Mouse (Mus musculus) intestine, embryonic 16.5 days (tissue): ENCODE measurements at regions not wholly inside any gene's neighbourhood (a gene's known extent, or its start where the extent isn't known, plus 50 kb on each side); places are given as distances from the start of the nearest gene placed in this dataset.

ENCODE experiments used
- ATAC-seq: fragments of 200-750 bp; cut with Nextera tagmentation; 2 replicates; pipeline ENCODE4 v1.8.0; 2017; ENCODE audit warnings: moderate TSS enrichment, moderate library complexity
- H3K27ac ChIP-seq: fragments of 300-500 bp; sonication (generic); 2 replicates; pipeline ENCODE4 v1.5.1; 2014; ENCODE audit warnings: mild to moderate bottlenecking, low read length
- H3K27me3 ChIP-seq: fragments of 300-500 bp; sonication (generic); replicated peaks from 2 replicates; pipeline ENCODE4 v1.6.1; 2014; ENCODE audit warnings: low read length, control low read depth, mixed read lengths; ENCODE audit not compliant: control insufficient read depth, insufficient read depth
- H3K36me3 ChIP-seq: fragments of 300-500 bp; sonication (generic); 2 replicates; pipeline ENCODE4 v1.6.1; 2014; ENCODE audit warnings: low read length, control low read depth; ENCODE audit not compliant: control insufficient read depth, insufficient read depth
- H3K4me1 ChIP-seq: fragments of 300-500 bp; sonication (generic); 2 replicates; pipeline ENCODE4 v1.6.1; 2014; ENCODE audit warnings: low read length, control low read depth, mixed read lengths; ENCODE audit not compliant: control insufficient read depth, insufficient read depth
- H3K4me2 ChIP-seq: fragments of 300-500 bp; sonication (generic); 2 replicates; pipeline ENCODE4 v1.6.1; 2014; ENCODE audit warnings: low read depth, low read length, control low read depth
- H3K4me3 ChIP-seq: fragments of 300-500 bp; sonication (generic); 2 replicates; pipeline ENCODE4 v1.5.1; 2014; ENCODE audit warnings: mild to moderate bottlenecking, low read length
- H3K9ac ChIP-seq: fragments of 300-500 bp; sonication (generic); 2 replicates; pipeline ENCODE4 v1.6.1; 2014; ENCODE audit warnings: low read depth, low read length
- H3K9me3 ChIP-seq: fragments of 300-500 bp; sonication (generic); 2 replicates; pipeline ENCODE4 v1.6.1; 2016; ENCODE audit warnings: low read length, control low read depth; ENCODE audit not compliant: control insufficient read depth
- WGBS: fragments of 180-500 bp; shearing (Covaris S2); extraction: QIAGEN DNeasy Blood & Tissue Kit; methylation state at CpG from one replicate; pipeline ENCODE4 v1.1.7; 2014; 5-methylcytosine and 5-hydroxymethylcytosine counted together

DNA sequence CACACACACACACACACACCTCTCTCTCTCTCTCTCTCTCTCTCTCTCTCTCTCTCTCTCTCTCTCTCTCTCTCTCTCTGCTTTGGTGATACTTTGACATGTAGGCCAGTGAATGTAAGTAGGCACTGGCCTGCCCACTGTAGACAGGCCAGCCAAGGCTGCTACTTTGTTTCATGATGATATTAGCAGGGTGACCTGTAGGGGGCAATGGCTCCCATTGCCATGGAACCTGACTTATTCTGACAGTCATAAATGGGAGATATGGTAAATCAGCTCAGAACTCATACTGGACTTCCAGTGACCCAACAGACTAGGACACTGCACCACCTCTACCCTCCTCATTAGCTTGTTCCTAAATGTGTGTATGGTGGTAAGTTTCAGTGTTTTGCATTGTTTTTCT, 235.0 kb upstream of the Gm10192 start:
- ATAC-seq = no peak

DNA sequence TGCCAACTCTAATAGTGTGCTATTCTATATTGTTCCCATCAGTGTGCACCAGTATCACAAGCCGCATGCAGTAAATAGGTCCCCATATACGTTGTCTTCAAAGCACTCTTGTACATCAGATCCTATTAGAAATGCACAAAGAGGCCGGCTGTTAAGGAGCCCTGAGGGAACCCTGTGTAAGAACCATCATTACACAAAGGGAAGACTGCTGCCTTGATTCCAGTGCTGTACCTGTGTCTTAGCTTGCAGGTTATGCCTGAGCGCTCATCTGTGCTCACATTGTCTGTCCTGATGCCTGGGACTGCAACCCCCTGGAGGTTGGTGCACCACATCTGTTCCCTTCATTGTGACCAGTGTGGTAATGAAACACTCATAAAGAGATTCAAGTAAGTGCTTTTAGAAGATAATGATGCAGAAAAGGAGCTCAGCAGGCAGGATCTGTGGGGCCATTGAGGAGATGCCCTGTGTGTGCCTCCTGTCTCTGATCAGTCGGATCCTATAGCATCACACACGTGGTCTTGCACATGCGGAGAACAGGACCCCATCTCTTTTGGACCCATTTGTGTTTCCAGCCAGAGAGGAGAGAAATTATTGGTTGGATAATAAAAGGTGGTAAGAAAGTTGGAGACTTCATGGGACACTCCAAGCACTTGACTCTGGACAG, 225.8 kb upstream of the Gm10192 start:
- H3K9ac ChIP-seq = no peak overlapping the region
- no peaks in the 10 kb centered on the region for H3K9me3 ChIP-seq
- no peak overlapping the region for H3K4me3 ChIP-seq
- 85% methylated on average over 7 of the region's 7 CpGs for WGBS
- no peaks in the 10 kb centered on the region for H3K36me3 ChIP-seq
- H3K4me1 ChIP-seq = no peaks in the 10 kb centered on the region
- no peak for ATAC-seq
- no peaks in the 10 kb centered on the region for H3K27me3 ChIP-seq
- H3K4me2 ChIP-seq = no peak overlapping the region
- H3K27ac ChIP-seq = no peak overlapping the region

More for the DNA sequence above, 235.0 kb upstream of the Gm10192 start:
- H3K27me3 ChIP-seq = no peaks in the 10 kb centered on the region
- no peak overlapping the region for H3K4me2 ChIP-seq
- no peak overlapping the region for H3K27ac ChIP-seq
- no peaks in the 10 kb centered on the region for H3K36me3 ChIP-seq
- no peaks in the 10 kb centered on the region for H3K4me1 ChIP-seq
- H3K9ac ChIP-seq = no peak overlapping the region
- H3K9me3 ChIP-seq = no peaks in the 10 kb centered on the region
- no peak overlapping the region for H3K4me3 ChIP-seq

DNA sequence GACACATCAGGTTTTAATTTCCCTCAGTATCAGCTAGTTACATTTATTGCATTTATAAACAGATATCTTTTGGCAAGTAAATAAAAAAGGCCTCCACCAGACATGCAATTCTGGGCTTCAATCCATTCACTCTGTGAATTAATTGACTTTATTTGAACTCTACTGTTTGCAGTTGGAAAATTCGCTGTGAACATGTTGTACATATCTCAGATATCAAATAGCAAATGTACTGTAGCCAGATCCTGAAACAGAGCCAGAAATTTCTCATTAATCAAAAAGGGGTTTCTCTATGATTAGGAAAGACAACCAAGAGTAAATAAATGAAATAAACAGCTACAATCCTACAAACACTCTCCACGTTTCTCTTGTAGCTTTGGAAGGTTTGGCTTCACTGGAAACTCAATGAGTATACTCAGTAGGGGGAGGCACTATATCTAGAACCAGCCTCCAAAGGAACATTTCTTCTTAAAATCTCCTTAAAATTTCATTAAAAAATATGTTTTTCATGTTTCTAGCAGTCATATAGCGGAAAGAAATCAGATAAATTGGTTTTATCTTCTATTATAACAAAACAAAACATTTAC, 211.8 kb upstream of the Gm10192 start:
- H3K9ac ChIP-seq = no peak overlapping the region
- ATAC-seq = no peak
- no peak overlapping the region for H3K4me2 ChIP-seq
- no peak overlapping the region for H3K27ac ChIP-seq
- H3K4me1 ChIP-seq = no peaks in the 10 kb centered on the region
- WGBS = 72% methylated on average over 3 of the region's 3 CpGs
- H3K36me3 ChIP-seq = no peaks in the 10 kb centered on the region
- H3K9me3 ChIP-seq = no peaks in the 10 kb centered on the region
- H3K4me3 ChIP-seq = no peak overlapping the region
- no peaks in the 10 kb centered on the region for H3K27me3 ChIP-seq

DNA sequence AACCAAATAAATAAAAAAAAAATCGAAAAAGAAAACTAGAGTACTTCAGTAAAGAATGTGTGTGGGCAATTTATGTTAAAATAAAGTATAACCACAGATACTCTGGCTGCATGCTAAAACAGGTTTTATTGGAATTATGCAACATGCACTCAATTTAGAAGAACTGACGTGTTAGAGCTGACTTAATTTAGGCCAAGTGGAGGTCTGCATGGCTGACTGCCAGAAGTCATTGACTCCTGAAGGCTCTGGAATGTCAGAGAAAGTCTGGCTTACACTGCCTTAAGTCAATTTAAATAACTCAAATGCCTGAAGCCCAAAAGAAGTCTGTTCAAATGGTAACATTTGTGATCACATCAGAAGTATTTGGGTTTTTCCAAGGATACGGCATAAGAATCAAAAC, 198.1 kb upstream of the Gm10192 start:
- Histone ChIP-seq H3K4me2 (no peak overlapping the region), H3K4me3 (no peak overlapping the region), H3K4me1 (no peaks in the 10 kb centered on the region), H3K27me3 (no peaks in the 10 kb centered on the region), H3K36me3 (no peaks in the 10 kb centered on the region), H3K27ac (no peak overlapping the region), H3K9me3 (no peaks in the 10 kb centered on the region), H3K9ac (no peak overlapping the region)
- WGBS = 47% methylated on average over 3 of the region's 3 CpGs
- ATAC-seq = no peak

DNA sequence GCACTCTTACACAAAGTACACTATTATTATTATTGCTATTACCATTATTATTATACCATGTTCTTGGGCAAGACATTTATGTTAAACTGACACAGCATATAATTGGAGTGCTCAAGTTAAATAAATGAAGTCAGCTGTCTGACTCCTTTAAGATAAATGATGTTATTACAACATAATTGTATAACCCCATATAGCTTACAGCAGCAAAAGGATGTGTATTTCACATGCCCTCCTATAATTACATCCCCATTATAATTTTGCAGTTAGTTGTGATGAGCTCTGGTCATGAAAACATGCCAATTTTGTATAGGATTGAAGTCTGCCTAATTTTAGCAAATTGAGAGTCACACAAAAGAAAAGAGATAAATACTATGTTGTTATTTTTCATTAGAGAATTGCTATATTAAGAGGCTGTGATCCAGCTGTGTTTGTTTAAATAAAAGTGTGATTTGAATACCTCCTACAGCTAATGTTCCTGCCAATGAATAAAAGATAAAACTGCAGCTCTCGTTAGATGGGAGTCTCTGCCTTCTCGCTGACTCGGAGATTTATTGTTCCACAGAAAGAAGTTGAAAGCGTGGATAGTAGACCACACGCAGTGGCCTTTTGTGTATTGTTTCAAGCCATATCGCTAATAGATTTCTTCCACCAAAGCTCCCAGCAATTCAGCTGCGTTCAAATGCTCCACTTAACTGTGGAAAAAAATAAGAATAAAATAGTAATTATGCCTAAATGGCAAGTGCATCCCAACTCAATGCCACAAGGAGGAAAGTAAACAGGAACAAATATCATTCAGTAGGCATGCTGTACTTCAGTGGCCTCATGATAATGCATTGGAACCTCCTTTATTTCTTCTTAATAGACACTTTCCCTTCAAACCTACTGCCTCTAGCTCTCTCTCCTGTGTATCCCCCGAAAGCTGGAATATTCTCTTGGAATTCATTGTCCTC, 194.9 kb upstream of the Gm10192 start:
- no peak overlapping the region for H3K27ac ChIP-seq
- H3K9ac ChIP-seq = no peak overlapping the region
- H3K4me1 ChIP-seq = no peaks in the 10 kb centered on the region
- H3K9me3 ChIP-seq = no peaks in the 10 kb centered on the region
- H3K36me3 ChIP-seq = no peaks in the 10 kb centered on the region
- 56% methylated on average over 8 of the region's 8 CpGs for WGBS
- H3K4me3 ChIP-seq = no peak overlapping the region
- H3K27me3 ChIP-seq = no peaks in the 10 kb centered on the region
- no peak overlapping the region for H3K4me2 ChIP-seq
- ATAC-seq = no peak

DNA sequence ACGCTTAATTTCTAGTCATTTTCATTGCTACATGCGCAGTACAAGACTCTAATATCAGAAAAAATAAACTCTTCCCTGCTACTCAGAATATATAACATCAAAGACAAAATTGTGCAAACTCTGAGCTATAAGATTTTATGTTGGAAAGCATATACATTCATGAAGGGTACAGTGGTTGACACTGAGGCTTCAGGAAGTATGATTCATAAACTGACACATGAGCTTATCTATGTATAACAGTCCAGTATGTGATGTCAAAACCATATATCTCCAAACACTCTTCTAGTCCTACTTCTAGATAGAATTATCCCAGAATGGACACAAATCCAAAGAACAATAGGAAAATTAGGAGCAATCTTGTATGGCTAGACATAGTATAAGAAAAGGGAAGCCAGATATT, 177.5 kb upstream of the Gm10192 start:
- Histone ChIP-seq H3K9ac (no peak overlapping the region), H3K27me3 (no peaks in the 10 kb centered on the region), H3K4me3 (no peak overlapping the region), H3K4me2 (no peak overlapping the region), H3K36me3 (no peaks in the 10 kb centered on the region), H3K4me1 (no peaks in the 10 kb centered on the region), H3K9me3 (no peaks in the 10 kb centered on the region), H3K27ac (no peak overlapping the region)
- ATAC-seq = no peak
- WGBS = 93% methylated on average over 2 of the region's 2 CpGs

DNA sequence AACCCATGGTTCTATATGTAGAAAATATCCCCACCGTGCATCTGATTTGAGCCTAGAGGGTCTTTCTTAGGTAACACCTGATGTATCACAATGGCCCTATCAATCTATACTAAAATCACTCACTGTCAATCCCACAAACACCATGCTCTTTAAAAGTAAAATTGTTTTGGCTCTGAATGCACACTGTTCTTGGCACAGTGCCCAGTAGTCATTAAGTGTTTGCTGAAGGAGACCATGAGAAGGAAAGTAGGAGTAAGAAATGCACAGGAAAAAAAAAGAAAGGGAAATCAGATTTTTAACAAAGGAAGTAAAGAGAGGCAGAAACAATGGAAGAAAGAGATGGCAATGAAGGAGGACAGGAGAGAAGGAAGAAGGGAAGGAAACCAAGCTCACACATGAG, 175.0 kb upstream of the Gm10192 start:
- Histone ChIP-seq H3K9me3 (no peaks in the 10 kb centered on the region), H3K4me1 (no peaks in the 10 kb centered on the region), H3K36me3 (no peaks in the 10 kb centered on the region), H3K9ac (no peak overlapping the region), H3K27ac (no peak overlapping the region), H3K4me3 (no peak overlapping the region), H3K4me2 (no peak overlapping the region), H3K27me3 (no peaks in the 10 kb centered on the region)
- no peak for ATAC-seq
- WGBS = 86% methylated on average over 1 of the region's 1 CpGs

DNA sequence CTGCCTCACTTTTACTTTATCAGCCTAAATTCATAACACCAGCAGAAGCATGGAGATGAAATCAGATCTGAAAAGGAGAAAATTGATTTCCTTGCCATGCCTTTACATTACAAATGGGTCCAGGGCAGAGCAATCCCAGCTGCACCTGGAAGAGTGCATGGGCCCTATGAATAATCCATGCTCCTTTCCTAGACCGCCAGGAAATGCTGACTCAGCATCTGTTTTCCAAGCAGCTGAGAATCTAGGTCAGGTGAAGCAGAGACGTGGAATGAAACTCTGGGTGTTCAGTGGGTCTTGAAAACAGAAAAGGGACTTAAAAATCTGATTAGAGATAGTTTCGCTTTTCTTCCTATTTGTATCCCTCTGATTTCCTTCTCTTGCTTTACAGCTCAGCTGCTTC, 163.8 kb upstream of the Gm10192 start:
- Histone ChIP-seq H3K27me3 (no peaks in the 10 kb centered on the region), H3K9me3 (no peaks in the 10 kb centered on the region), H3K4me3 (no peak overlapping the region), H3K36me3 (no peaks in the 10 kb centered on the region), H3K4me1 (no peaks in the 10 kb centered on the region), H3K9ac (no peak overlapping the region), H3K4me2 (no peak overlapping the region), H3K27ac (no peak overlapping the region)
- no peak for ATAC-seq
- WGBS = 64% methylated on average over 3 of the region's 3 CpGs

DNA sequence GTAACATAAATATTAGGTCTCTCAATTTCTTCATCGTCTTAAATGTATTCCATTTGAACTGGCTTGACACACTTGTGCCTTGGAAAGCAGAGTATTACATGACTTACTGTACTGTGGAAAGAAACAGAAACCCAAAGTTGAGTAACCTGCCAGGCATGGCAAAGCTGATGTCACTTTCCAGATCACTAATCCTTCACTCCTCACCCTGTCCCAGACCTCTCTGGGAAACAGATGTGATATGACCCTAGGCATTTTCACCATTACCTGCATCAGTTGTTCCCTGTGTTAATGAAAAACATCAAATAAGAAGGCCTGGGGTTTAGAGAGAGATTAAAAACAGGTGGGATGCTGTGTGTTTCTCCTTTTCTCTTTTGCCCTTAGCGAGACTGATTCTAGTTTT, 161.4 kb upstream of the Gm10192 start:
- no peak for ATAC-seq
- H3K4me2 ChIP-seq = no peak overlapping the region
- H3K27ac ChIP-seq = no peak overlapping the region
- H3K4me3 ChIP-seq = no peak overlapping the region
- no peaks in the 10 kb centered on the region for H3K36me3 ChIP-seq
- no peaks in the 10 kb centered on the region for H3K27me3 ChIP-seq
- H3K9ac ChIP-seq = no peak overlapping the region
- H3K4me1 ChIP-seq = no peaks in the 10 kb centered on the region
- H3K9me3 ChIP-seq = no peaks in the 10 kb centered on the region
- WGBS = 89% methylated on average over 2 of the region's 2 CpGs
